Comparison of ENCODE assay signal across 9 mouse cellular contexts in the genomic region with DNA sequence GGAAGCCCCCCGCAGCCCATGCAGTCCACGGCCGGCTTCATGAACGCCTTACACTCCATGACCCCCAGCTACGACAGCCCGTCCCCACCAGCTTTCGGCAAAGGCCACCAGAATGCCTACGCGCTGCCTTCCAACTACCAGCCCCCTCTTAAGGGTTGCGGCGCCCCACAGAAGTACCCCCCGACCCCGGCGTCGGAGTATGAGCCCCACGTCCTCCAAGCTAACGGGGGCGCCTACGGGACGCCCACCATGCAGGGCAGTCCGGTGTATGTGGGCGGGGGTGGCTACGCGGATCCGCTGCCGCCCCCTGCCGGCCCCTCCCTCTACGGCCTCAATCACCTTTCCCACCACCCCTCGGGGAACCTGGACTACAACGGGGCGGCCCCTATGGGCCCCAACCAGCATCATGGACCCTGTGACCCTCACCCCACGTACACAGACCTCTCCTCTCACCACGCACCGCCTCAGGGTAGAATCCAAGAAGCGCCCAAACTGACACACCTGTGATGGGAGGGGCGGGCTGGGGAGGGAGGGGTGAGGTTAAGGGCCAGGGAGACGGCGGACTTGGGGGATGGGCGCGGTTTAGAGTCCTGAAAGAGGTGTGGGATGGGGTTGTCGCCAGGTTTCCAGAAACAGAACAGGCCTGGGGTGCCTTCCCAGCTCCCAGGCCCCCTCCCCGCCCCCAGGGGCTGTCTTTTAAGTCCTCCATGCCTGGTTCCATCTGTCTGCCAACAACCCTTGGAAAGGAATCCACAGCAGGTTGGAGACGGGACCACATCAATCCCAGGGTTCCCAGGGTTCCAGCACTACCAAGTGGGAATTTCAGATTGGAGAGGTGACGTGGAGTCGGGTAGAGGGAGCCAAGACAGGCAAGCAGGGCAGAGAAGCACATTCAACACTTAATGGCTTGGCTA. TPM values are rescaled to one million over a fixed set of nuclear protein-coding genes. Genes with fewer than 3 reads are reported as not detected.
DNase-seq lines count a peak whose midpoint lies in the region; ATAC-seq and TF ChIP-seq lines count a peak whose summit lies in the region.
"Had no signal": no experiment of that assay in that cellular context is flagged by ENCODE, and none has a peak within 500 bp of the region (broad histone marks: within the 10 kb centered on the region; RNA-seq: fewer than 3 reads in every experiment).

No protein-coding gene starts in this region.

- peak overlapping the region; percentile 33; the same call in 1 of the 2 replicates for H3K4me3 ChIP-seq in liver, adult 2 months (ENCODE audit: insufficient read depth, low read depth, low read length)
- no peak overlapping the region for H3K4me3 ChIP-seq in embryonic facial prominence, embryonic 12.5 days
- H3K4me3 ChIP-seq in kidney, embryonic 15.5 days (replicated peaks), result peak overlapping the region; percentile 36
- H3K4me3 ChIP-seq in neural tube, embryonic 12.5 days, result peak overlapping the region; percentile 59
- H3K4me3 ChIP-seq in left cerebral cortex, adult 2 months, result no peak overlapping the region
- no peak overlapping the region for H3K4me3 ChIP-seq in cerebellum, adult 2 months (replicated peaks; ENCODE audit: insufficient read depth, low read depth, low read length)
- H3K4me3 ChIP-seq: midbrain, embryonic 12.5 days had no signal

- peaks cover 3% of the 10 kb centered on the region; the same call in 1 of the 2 replicates for H3K4me1 ChIP-seq in liver, adult 2 months (ENCODE audit: control insufficient read depth, insufficient read depth, low read length)
- H3K4me1 ChIP-seq in embryonic facial prominence, embryonic 12.5 days, result no peaks in the 10 kb centered on the region
- H3K4me1 ChIP-seq in kidney, embryonic 15.5 days, result peaks cover 95% of the 10 kb centered on the region
- H3K4me1 ChIP-seq in neural tube, embryonic 12.5 days, result peaks cover 88% of the 10 kb centered on the region
- H3K4me1 ChIP-seq in cerebellum, adult 2 months (ENCODE audit: control insufficient read depth, insufficient read depth, low read length), result no peaks in the 10 kb centered on the region

- TF ChIP-seq POLR2A in liver, adult 2 months (IDR thresholded peaks at IDR 0.05; ENCODE audit: extremely low read depth, insufficient read depth, low read length), result no peak
- no peak for TF ChIP-seq POLR2A in cerebellum, adult 2 months (IDR thresholded peaks at IDR 0.05; ENCODE audit: borderline replicate concordance, insufficient read depth, low read length)

- TF ChIP-seq CTCF in liver, adult 2 months (IDR thresholded peaks at IDR 0.05; ENCODE audit: low read depth, low read length), result 0 out of 2 replicates have a peak, but pooled peaks have one; percentile 17
- TF ChIP-seq CTCF in left cerebral cortex, adult 2 months (IDR thresholded peaks at IDR 0.05), result no peak
- TF ChIP-seq CTCF in cerebellum, adult 2 months (IDR thresholded peaks at IDR 0.05; ENCODE audit: borderline replicate concordance, insufficient read depth, low read depth, low read length), result no peak

- WGBS in liver, adult 2 months, result 21% methylated on average over 45 of the region's 45 CpGs
- 2% methylated on average over 45 of the region's 45 CpGs for WGBS in embryonic facial prominence, embryonic 12.5 days
- WGBS in kidney, embryonic 15.5 days, result 7% methylated on average over 45 of the region's 45 CpGs
- WGBS in neural tube, embryonic 12.5 days, result 2% methylated on average over 45 of the region's 45 CpGs
- WGBS in cerebellum, adult 2 months, result 3% methylated on average over 45 of the region's 45 CpGs

- ATAC-seq in embryonic facial prominence, embryonic 12.5 days (ENCODE audit: insufficient number of reproducible peaks, insufficient read depth, low FRiP score, low TSS enrichment), result no peak
- no peak; the same call in 1 of the 2 replicates for ATAC-seq in kidney, embryonic 15.5 days (replicated peaks; ENCODE audit: low FRiP score)
- ATAC-seq in neural tube, embryonic 12.5 days (ENCODE audit: low FRiP score, low read depth), result no peak

- no peaks in the 10 kb centered on the region for H3K9me3 ChIP-seq in embryonic facial prominence, embryonic 12.5 days
- no peaks in the 10 kb centered on the region for H3K9me3 ChIP-seq in kidney, embryonic 15.5 days (replicated peaks)
- H3K9me3 ChIP-seq in neural tube, embryonic 12.5 days, result no peaks in the 10 kb centered on the region
- H3K9me3 ChIP-seq: midbrain, embryonic 12.5 days had no signal

- no peaks in the 10 kb centered on the region for H3K36me3 ChIP-seq in liver, adult 2 months (ENCODE audit: control insufficient read depth, insufficient read depth, low read length)
- no peaks in the 10 kb centered on the region for H3K36me3 ChIP-seq in embryonic facial prominence, embryonic 12.5 days
- H3K36me3 ChIP-seq in kidney, embryonic 15.5 days, result peaks cover 22% of the 10 kb centered on the region
- H3K36me3 ChIP-seq in neural tube, embryonic 12.5 days, result peaks cover 33% of the 10 kb centered on the region
- H3K36me3 ChIP-seq: midbrain, embryonic 12.5 days had no signal

- H3K9ac ChIP-seq in liver, adult 2 months (ENCODE audit: low read depth, low read length), result peak overlapping the region; percentile 42; the same call in 1 of the 2 replicates
- H3K9ac ChIP-seq in embryonic facial prominence, embryonic 12.5 days, result no peak overlapping the region
- H3K9ac ChIP-seq in kidney, embryonic 15.5 days, result peak overlapping the region; percentile 50
- H3K9ac ChIP-seq in neural tube, embryonic 12.5 days, result peak overlapping the region; percentile 100
- H3K9ac ChIP-seq: midbrain, embryonic 12.5 days had no signal

- peaks cover 29% of the 10 kb centered on the region for H3K27me3 ChIP-seq in liver, adult 2 months (ENCODE audit: control insufficient read depth, insufficient read depth, low read length)
- H3K27me3 ChIP-seq in embryonic facial prominence, embryonic 12.5 days, result peaks cover 95% of the 10 kb centered on the region
- no peaks in the 10 kb centered on the region for H3K27me3 ChIP-seq in kidney, embryonic 15.5 days
- no peaks in the 10 kb centered on the region for H3K27me3 ChIP-seq in neural tube, embryonic 12.5 days (replicated peaks)
- peaks cover 10% of the 10 kb centered on the region; the same call in 1 of the 2 replicates for H3K27me3 ChIP-seq in cerebellum, adult 2 months (ENCODE audit: control insufficient read depth, insufficient read depth, low read length)

- DNase-seq in liver, adult 2 months (ENCODE audit: extremely low read depth, low read depth, low spot score), result no peak
- no peak for DNase-seq in liver
- DNase-seq in left cerebral cortex, adult 2 months (ENCODE audit: extremely low spot score in 1 of 2, low spot score in 2 of 2), result no peak
- no peak for DNase-seq in cerebellum, adult 2 months
- DNase-seq in layer of hippocampus, adult 8-10 months (ENCODE audit: low spot score in 2 of 2), result no peak

- H3K4me2 ChIP-seq in embryonic facial prominence, embryonic 12.5 days (replicated peaks), result peak overlapping the region; percentile 24
- peak overlapping the region; percentile 76 for H3K4me2 ChIP-seq in kidney, embryonic 15.5 days
- H3K4me2 ChIP-seq in neural tube, embryonic 12.5 days (replicated peaks), result peak overlapping the region; percentile 100

- H3K27ac ChIP-seq in liver, adult 2 months (replicated peaks; ENCODE audit: insufficient read depth, low read depth, low read length), result no peak overlapping the region
- H3K27ac ChIP-seq in embryonic facial prominence, embryonic 12.5 days, result no peak overlapping the region
- peak overlapping the region; percentile 100 for H3K27ac ChIP-seq in kidney, embryonic 15.5 days
- H3K27ac ChIP-seq in neural tube, embryonic 12.5 days, result peak overlapping the region; percentile 100
- no peak overlapping the region for H3K27ac ChIP-seq in left cerebral cortex, adult 2 months
- no peak overlapping the region for H3K27ac ChIP-seq in cerebellum, adult 2 months (ENCODE audit: insufficient read depth, low read length)
- H3K27ac ChIP-seq: midbrain, embryonic 12.5 days had no signal

- intact Hi-C loops in left cerebral cortex, adult 2 months (cut with DNase I), result no loop called here

- H3K79me2 ChIP-seq in liver, adult 2 months (ENCODE audit: control insufficient read depth, insufficient read depth, low read length), result no peaks in the 10 kb centered on the region

RNA-seq across cellular contexts. Expression of gene Hoxb2, which starts 4.2 kb away (rescaled TPM):
- total RNA-seq in liver, adult 2 months (2014; rRNA removed), result 0.46 and 0.60 TPM in 2 replicates
- 0.98 and 1.3 TPM in 2 replicates for polyA plus RNA-seq in liver, adult 2 months (2012; rRNA removed)
- polyA plus RNA-seq in embryonic facial prominence, embryonic 12.5 days (2016; fragmentation: Nextera tagmentation; extraction: Ambion mirVana), result 3.9 and 6.5 TPM in 2 replicates
- polyA plus RNA-seq in kidney, embryonic 15.5 days (2015; fragmentation: Nextera tagmentation; extraction: Ambion mirVana), result 45.7 and 45.9 TPM in 2 replicates
- polyA plus RNA-seq in neural tube, embryonic 12.5 days (2016; fragmentation: Nextera tagmentation; extraction: Ambion mirVana), result 109 and 119 TPM in 2 replicates
- total RNA-seq in left cerebral cortex, adult 2 months (2021), result not detected
- 4.2 and 4.7 TPM in 2 replicates for polyA plus RNA-seq in cerebellum, adult 2 months (2012; rRNA removed)
- not detected for total RNA-seq in layer of hippocampus, adult 8-10 months (2022)

RNA-seq across cellular contexts. Expression of gene Hoxb1, which starts 19.4 kb away (rescaled TPM):
- not detected in 2 replicates for total RNA-seq in liver, adult 2 months (2014; rRNA removed)
- polyA plus RNA-seq in liver, adult 2 months (2012; rRNA removed), result not detected in 2 replicates
- polyA plus RNA-seq in embryonic facial prominence, embryonic 12.5 days (2016; fragmentation: Nextera tagmentation; extraction: Ambion mirVana), result 0.08 and 0.18 TPM in 2 replicates
- 0.27 and 0.35 TPM in 2 replicates for polyA plus RNA-seq in kidney, embryonic 15.5 days (2015; fragmentation: Nextera tagmentation; extraction: Ambion mirVana)
- 8.1 and 8.8 TPM in 2 replicates for polyA plus RNA-seq in neural tube, embryonic 12.5 days (2016; fragmentation: Nextera tagmentation; extraction: Ambion mirVana)
- not detected for total RNA-seq in left cerebral cortex, adult 2 months (2021)
- 0.06 TPM in 1 of 2 replicates, not detected in the other for polyA plus RNA-seq in cerebellum, adult 2 months (2012; rRNA removed)
- total RNA-seq in layer of hippocampus, adult 8-10 months (2022), result not detected
- polyA plus RNA-seq: midbrain, embryonic 12.5 days had no signal

RNA-seq across cellular contexts. Expression of gene Hoxb3, which starts 23.0 kb away (rescaled TPM):
- 0.18 and 0.47 TPM in 2 replicates for total RNA-seq in liver, adult 2 months (2014; rRNA removed)
- 0.47 and 0.48 TPM in 2 replicates for polyA plus RNA-seq in liver, adult 2 months (2012; rRNA removed)
- polyA plus RNA-seq in embryonic facial prominence, embryonic 12.5 days (2016; fragmentation: Nextera tagmentation; extraction: Ambion mirVana), result 0.53 and 0.87 TPM in 2 replicates
- polyA plus RNA-seq in kidney, embryonic 15.5 days (2015; fragmentation: Nextera tagmentation; extraction: Ambion mirVana), result 4.4 and 4.5 TPM in 2 replicates
- 21.2 and 26.5 TPM in 2 replicates for polyA plus RNA-seq in neural tube, embryonic 12.5 days (2016; fragmentation: Nextera tagmentation; extraction: Ambion mirVana)
- not detected for total RNA-seq in left cerebral cortex, adult 2 months (2021)
- polyA plus RNA-seq in cerebellum, adult 2 months (2012; rRNA removed), result 5.4 and 5.5 TPM in 2 replicates
- total RNA-seq in layer of hippocampus, adult 8-10 months (2022), result not detected
- polyA plus RNA-seq: midbrain, embryonic 12.5 days had no signal

RNA-seq across cellular contexts. Expression of gene Hoxb4, which starts 28.1 kb away (rescaled TPM):
- 0.37 and 0.67 TPM in 2 replicates for total RNA-seq in liver, adult 2 months (2014; rRNA removed)
- 0.55 and 0.91 TPM in 2 replicates for polyA plus RNA-seq in liver, adult 2 months (2012; rRNA removed)
- 0.22 TPM in 1 of 2 replicates, not detected in the other for polyA plus RNA-seq in embryonic facial prominence, embryonic 12.5 days (2016; fragmentation: Nextera tagmentation; extraction: Ambion mirVana)
- 6.4 and 7.1 TPM in 2 replicates for polyA plus RNA-seq in kidney, embryonic 15.5 days (2015; fragmentation: Nextera tagmentation; extraction: Ambion mirVana)
- 10.2 and 15.1 TPM in 2 replicates for polyA plus RNA-seq in neural tube, embryonic 12.5 days (2016; fragmentation: Nextera tagmentation; extraction: Ambion mirVana)
- total RNA-seq in left cerebral cortex, adult 2 months (2021), result not detected
- 1.5 TPM in 2 replicates for polyA plus RNA-seq in cerebellum, adult 2 months (2012; rRNA removed)
- total RNA-seq in layer of hippocampus, adult 8-10 months (2022), result under 1 TPM in 1 of 4 experiments, not detected in 3; 0.13 TPM
- polyA plus RNA-seq: midbrain, embryonic 12.5 days had no signal

RNA-seq across cellular contexts. Expression of gene Hoxb5, which starts 43.0 kb away (rescaled TPM):
- total RNA-seq in liver, adult 2 months (2014; rRNA removed), result 0.09 and 0.20 TPM in 2 replicates
- 0.35 and 0.40 TPM in 2 replicates for polyA plus RNA-seq in liver, adult 2 months (2012; rRNA removed)
- 0.38 TPM in 1 of 2 replicates, not detected in the other for polyA plus RNA-seq in embryonic facial prominence, embryonic 12.5 days (2016; fragmentation: Nextera tagmentation; extraction: Ambion mirVana)
- 18.8 and 20.2 TPM in 2 replicates for polyA plus RNA-seq in kidney, embryonic 15.5 days (2015; fragmentation: Nextera tagmentation; extraction: Ambion mirVana)
- 79.2 and 94.7 TPM in 2 replicates for polyA plus RNA-seq in neural tube, embryonic 12.5 days (2016; fragmentation: Nextera tagmentation; extraction: Ambion mirVana)
- total RNA-seq in left cerebral cortex, adult 2 months (2021), result not detected
- 6.8 and 9.3 TPM in 2 replicates for polyA plus RNA-seq in cerebellum, adult 2 months (2012; rRNA removed)
- total RNA-seq in layer of hippocampus, adult 8-10 months (2022), result not detected
- polyA plus RNA-seq: midbrain, embryonic 12.5 days had no signal

Comparison
In these comparisons a context has a peak if more than half of its experiments do, and no peak if none do; other contexts are left out.
1. H3K27ac ChIP-seq: peak in kidney, embryonic 15.5 days (single experiment) and neural tube, embryonic 12.5 days (single experiment); none in liver, adult 2 months (single experiment), embryonic facial prominence, embryonic 12.5 days (single experiment), left cerebral cortex, adult 2 months (single experiment) and cerebellum, adult 2 months (single experiment).
2. H3K4me3 ChIP-seq: peak in liver, adult 2 months (single experiment), kidney, embryonic 15.5 days (single experiment) and neural tube, embryonic 12.5 days (single experiment); none in embryonic facial prominence, embryonic 12.5 days (single experiment), left cerebral cortex, adult 2 months (single experiment) and cerebellum, adult 2 months (single experiment).
3. H3K4me2 ChIP-seq: peak in every context shown above with its lines; median percentile 100 in neural tube, embryonic 12.5 days; 76 in kidney, embryonic 15.5 days; 24 in embryonic facial prominence, embryonic 12.5 days.